Mouse (Mus musculus) neural tube, embryonic 14.5 days (tissue): ENCODE data around the gene Etv6. TPM values are rescaled to one million over a fixed set of nuclear protein-coding genes. Genes with fewer than 3 reads are reported as not detected.

Source experiments
- ATAC-seq: fragments of 200-750 bp; cut with Nextera tagmentation; 2 replicates; pipeline ENCODE4 v1.8.0; 2017; ENCODE audit warnings: low read depth, mild to moderate bottlenecking, moderate TSS enrichment, moderate library complexity
- H3K27ac ChIP-seq: fragments of 300-500 bp; sonication (generic); 2 replicates; pipeline ENCODE4 v1.5.1; 2014; ENCODE audit warnings: low read depth, mild to moderate bottlenecking, control low read depth, low read length, moderate library complexity, mixed read lengths
- H3K27me3 ChIP-seq: fragments of 300-500 bp; sonication (generic); 2 replicates; pipeline ENCODE4 v1.6.1; 2014; ENCODE audit warnings: low read length; ENCODE audit not compliant: control insufficient read depth, insufficient read depth
- H3K36me3 ChIP-seq: fragments of 300-500 bp; sonication (generic); 2 replicates; pipeline ENCODE4 v1.6.1; 2014; ENCODE audit warnings: low read length, mixed read lengths; ENCODE audit not compliant: control insufficient read depth, insufficient read depth
- H3K4me1 ChIP-seq: fragments of 300-500 bp; sonication (generic); 2 replicates; pipeline ENCODE4 v1.6.1; 2014; ENCODE audit warnings: low read length; ENCODE audit not compliant: control insufficient read depth, insufficient read depth
- H3K4me2 ChIP-seq: fragments of 300-500 bp; sonication (generic); 2 replicates; pipeline ENCODE4 v1.6.1; 2014; ENCODE audit warnings: mild to moderate bottlenecking, low read depth, low read length, control low read depth
- H3K4me3 ChIP-seq: fragments of 300-500 bp; sonication (generic); 2 replicates; pipeline ENCODE4 v1.5.1; 2014; ENCODE audit warnings: low read depth, low read length, control low read depth, mixed read lengths
- H3K9ac ChIP-seq: fragments of 300-500 bp; sonication (generic); replicated peaks from 2 replicates; pipeline ENCODE4 v1.6.1; 2014; ENCODE audit warnings: low read depth, mild to moderate bottlenecking, control low read depth, low read length, mixed read lengths
- H3K9me3 ChIP-seq: fragments of 300-500 bp; sonication (generic); 2 replicates; pipeline ENCODE4 v1.6.1; 2016; ENCODE audit warnings: low read length; ENCODE audit not compliant: control insufficient read depth
- WGBS: fragments of 180-500 bp; shearing (Covaris S2); extraction: QIAGEN DNeasy Blood & Tissue Kit; methylation state at CpG from one replicate; pipeline ENCODE4 v1.1.7; 2014; 5-methylcytosine and 5-hydroxymethylcytosine counted together
- polyA plus RNA-seq: library from polyadenylated mRNA; unstranded; fragments of >200 nt; fragmentation: Nextera tagmentation; extraction: Ambion mirVana; gene quantifications from 2 replicates; pipeline ENCODE4 v1.2.1, GENCODE M21; 2014

Gene Etv6
- polyA plus RNA-seq, 1 experiment from 2014 or later: 5.8 TPM

DNA sequence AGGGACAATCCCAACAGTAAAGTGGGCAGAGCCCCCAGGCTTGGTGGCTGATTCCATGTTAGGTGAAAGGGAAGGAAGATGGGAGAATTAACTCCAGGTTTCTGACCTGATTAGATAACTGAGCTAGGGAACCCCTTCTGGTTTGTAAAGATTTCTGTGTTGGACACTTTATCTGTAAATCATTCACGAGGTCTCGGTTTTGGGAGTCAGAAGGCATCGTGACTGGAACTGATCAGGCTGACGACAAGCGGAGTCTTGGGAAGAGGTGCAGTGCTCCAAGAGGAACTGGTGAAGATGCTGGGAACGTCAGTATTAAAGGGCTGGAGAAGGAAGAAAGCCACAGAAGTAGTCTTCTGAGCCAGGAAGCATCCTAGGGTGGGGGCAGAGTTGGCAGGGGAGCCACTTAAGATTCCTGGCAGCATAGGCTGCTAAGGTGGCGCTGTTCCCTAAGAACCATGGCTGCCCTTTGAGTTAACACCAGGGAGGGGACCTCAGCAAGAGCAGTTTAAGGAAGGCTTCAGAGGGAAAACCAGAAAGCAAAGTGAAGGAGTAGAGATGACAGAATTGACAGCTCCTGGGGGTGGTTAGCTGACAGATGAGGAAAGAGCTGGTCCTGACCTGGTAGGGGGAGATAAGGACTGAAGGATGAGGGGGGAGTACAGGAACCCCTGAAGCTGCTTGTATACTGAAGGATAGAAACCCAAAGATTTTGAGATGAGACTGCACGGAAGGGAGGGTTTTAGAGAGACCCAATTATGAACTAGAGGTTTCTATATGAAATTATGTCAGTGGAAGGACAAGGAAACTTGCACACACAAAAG is 191.1 kb downstream of the Etv6 start:
- WGBS: 89% methylated on average over 8 of the region's 8 CpGs
- Histone ChIP-seq H3K4me2 (no peak overlapping the region), H3K9ac (no peak overlapping the region), H3K27me3 (no peaks in the 10 kb centered on the region), H3K36me3 (no peaks in the 10 kb centered on the region), H3K4me1 (no peaks in the 10 kb centered on the region), H3K27ac (no peak overlapping the region), H3K4me3 (no peak overlapping the region), H3K9me3 (no peaks in the 10 kb centered on the region)
- no peak for ATAC-seq

DNA sequence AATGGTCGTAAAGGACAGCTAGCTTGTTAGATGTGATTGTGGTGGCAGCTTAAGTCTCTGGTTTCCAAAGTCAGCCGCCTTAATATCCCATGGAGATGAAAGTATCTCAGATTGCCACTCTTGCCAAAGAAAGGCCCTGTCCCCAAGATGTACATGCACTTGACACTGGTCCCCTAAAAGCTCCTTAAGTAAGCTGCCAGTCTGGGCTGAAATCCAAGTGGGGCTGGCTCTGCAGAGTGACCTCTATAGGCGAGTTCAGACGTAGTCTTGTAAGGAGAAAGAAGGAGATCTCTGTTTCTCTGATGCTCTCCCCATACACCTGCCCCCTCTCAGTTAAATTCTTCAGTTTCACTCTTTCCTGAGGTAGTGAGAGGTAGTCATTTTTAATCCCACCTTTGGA is 200.8 kb downstream of the Etv6 start:
- no peak overlapping the region for H3K4me3 ChIP-seq
- no peaks in the 10 kb centered on the region for H3K9me3 ChIP-seq
- 81% methylated on average over 4 of the region's 4 CpGs for WGBS

DNA sequence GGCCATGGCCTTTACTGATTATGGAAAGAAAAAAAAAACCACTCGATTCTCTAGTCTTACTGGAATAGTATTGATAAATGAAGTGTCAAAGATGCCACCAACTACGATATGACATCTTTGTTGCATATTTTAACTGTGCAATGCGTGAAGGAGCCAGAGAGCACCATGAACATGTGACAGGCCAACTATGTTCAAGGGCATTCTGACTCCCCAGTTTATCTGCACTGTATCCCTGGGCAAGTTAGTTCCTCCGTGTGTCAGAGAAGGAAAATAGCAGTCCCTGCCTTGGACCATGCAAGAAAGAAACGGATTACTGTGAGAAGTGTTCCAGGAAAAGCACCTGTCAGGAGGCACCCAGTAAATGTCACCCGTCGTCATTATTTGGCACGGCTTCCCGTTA is 203.0 kb downstream of the Etv6 start:
- H3K4me2 ChIP-seq: no peak overlapping the region
- no peaks in the 10 kb centered on the region for H3K9me3 ChIP-seq
- no peaks in the 10 kb centered on the region for H3K36me3 ChIP-seq
- no peak for ATAC-seq
- no peaks in the 10 kb centered on the region for H3K27me3 ChIP-seq
- WGBS: 95% methylated on average over 9 of the region's 9 CpGs
- no peak overlapping the region for H3K27ac ChIP-seq
- H3K9ac ChIP-seq: no peak overlapping the region
- no peaks in the 10 kb centered on the region for H3K4me1 ChIP-seq
- no peak overlapping the region for H3K4me3 ChIP-seq

More for the DNA sequence above, 200.8 kb downstream of the Etv6 start:
- Histone ChIP-seq H3K4me2 (no peak overlapping the region), H3K4me1 (no peaks in the 10 kb centered on the region), H3K9ac (no peak overlapping the region), H3K36me3 (no peaks in the 10 kb centered on the region), H3K27ac (no peak overlapping the region), H3K27me3 (no peaks in the 10 kb centered on the region)
- ATAC-seq: no peak

- WGBS: over 99% methylated on average over 4 of the region's 4 CpGs
- ATAC-seq: no peak
Observed at GRCm38 (mm10) chr6:134240988-134241387, 205.5 kb downstream of the Etv6 start.

GRCm38 (mm10) chr6:134243119-134243518 is 207.6 kb downstream of the Etv6 start:
- no peak for ATAC-seq
- no peaks in the 10 kb centered on the region for H3K9me3 ChIP-seq
- H3K4me3 ChIP-seq: no peak overlapping the region
- H3K36me3 ChIP-seq: no peaks in the 10 kb centered on the region
- 60% methylated on average over 3 of the region's 3 CpGs for WGBS
- H3K27me3 ChIP-seq: no peaks in the 10 kb centered on the region
- no peak overlapping the region for H3K4me2 ChIP-seq
- H3K4me1 ChIP-seq: no peaks in the 10 kb centered on the region
- H3K27ac ChIP-seq: no peak overlapping the region
- H3K9ac ChIP-seq: no peak overlapping the region

More at GRCm38 (mm10) chr6:134240988-134241387, 205.5 kb downstream of the Etv6 start:
- Histone ChIP-seq H3K36me3 (no peaks in the 10 kb centered on the region), H3K9me3 (no peaks in the 10 kb centered on the region), H3K27ac (no peak overlapping the region), H3K4me1 (no peaks in the 10 kb centered on the region), H3K4me2 (no peak overlapping the region), H3K9ac (no peak overlapping the region), H3K4me3 (no peak overlapping the region), H3K27me3 (no peaks in the 10 kb centered on the region)

DNA sequence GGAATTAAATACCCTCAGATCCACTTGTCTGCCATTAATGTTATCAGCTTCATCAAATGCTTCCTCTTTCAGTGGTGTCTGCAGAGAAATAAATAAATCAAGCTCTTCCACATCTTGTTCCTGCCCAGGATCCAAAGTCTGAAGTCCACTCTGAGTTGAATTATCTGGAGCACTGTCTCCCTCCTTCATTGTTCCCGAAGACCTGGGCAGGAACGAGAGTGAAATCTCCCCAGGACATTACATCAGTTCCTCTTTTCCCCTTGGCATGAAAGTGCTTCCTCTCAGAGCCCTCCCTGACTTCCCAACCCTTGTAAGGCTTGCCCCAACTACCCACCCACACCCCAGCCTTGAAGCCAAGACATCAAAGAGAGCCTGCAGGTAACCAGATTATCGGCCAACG is 208.0 kb downstream of the Etv6 start:
- WGBS: 82% methylated on average over 4 of the region's 4 CpGs
- no peaks in the 10 kb centered on the region for H3K4me1 ChIP-seq
- H3K4me2 ChIP-seq: no peak overlapping the region
- H3K27me3 ChIP-seq: no peaks in the 10 kb centered on the region
- H3K4me3 ChIP-seq: no peak overlapping the region
- no peak overlapping the region for H3K9ac ChIP-seq
- no peak for ATAC-seq
- H3K9me3 ChIP-seq: no peaks in the 10 kb centered on the region
- H3K27ac ChIP-seq: no peak overlapping the region
- H3K36me3 ChIP-seq: no peaks in the 10 kb centered on the region

GRCm38 (mm10) chr6:134244071-134244470 is 208.6 kb downstream of the Etv6 start:
- Histone ChIP-seq H3K36me3 (no peaks in the 10 kb centered on the region), H3K4me1 (no peaks in the 10 kb centered on the region), H3K9ac (no peak overlapping the region), H3K27me3 (no peaks in the 10 kb centered on the region), H3K9me3 (no peaks in the 10 kb centered on the region), H3K27ac (no peak overlapping the region), H3K4me2 (no peak overlapping the region), H3K4me3 (no peak overlapping the region)
- ATAC-seq: no peak
- 94% methylated on average over 4 of the region's 4 CpGs for WGBS

DNA sequence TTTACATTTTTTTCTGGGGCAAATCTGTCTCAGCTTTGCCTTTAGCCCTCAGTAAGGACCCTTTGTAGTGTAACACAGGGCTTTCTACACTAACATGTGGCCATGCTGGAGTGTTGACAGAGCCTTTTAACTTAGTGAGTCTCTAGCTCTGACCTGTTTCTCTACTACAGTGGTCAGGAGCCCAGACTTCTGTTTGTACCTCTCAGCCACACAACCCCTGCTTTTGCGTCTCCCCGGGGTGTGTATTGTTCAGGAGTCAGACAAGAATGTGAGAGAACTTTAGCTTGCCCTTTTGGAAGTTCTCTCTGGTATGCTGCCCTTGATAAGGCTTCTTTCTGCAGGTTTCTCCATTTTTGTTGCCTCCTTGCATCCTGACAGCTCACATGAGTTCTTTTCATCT is 210.6 kb downstream of the Etv6 start:
- no peaks in the 10 kb centered on the region for H3K27me3 ChIP-seq
- no peak overlapping the region for H3K27ac ChIP-seq
- H3K4me1 ChIP-seq: no peaks in the 10 kb centered on the region
- no peak overlapping the region for H3K4me3 ChIP-seq
- 87% methylated on average over 2 of the region's 2 CpGs for WGBS
- ATAC-seq: no peak
- H3K36me3 ChIP-seq: no peaks in the 10 kb centered on the region
- no peak overlapping the region for H3K4me2 ChIP-seq
- no peaks in the 10 kb centered on the region for H3K9me3 ChIP-seq
- H3K9ac ChIP-seq: no peak overlapping the region

- Histone ChIP-seq H3K4me1 (no peaks in the 10 kb centered on the region), H3K27me3 (no peaks in the 10 kb centered on the region), H3K4me2 (no peak overlapping the region), H3K4me3 (no peak overlapping the region), H3K36me3 (no peaks in the 10 kb centered on the region), H3K9ac (no peak overlapping the region), H3K9me3 (no peaks in the 10 kb centered on the region), H3K27ac (no peak overlapping the region)
- 95% methylated on average over 9 of the region's 9 CpGs for WGBS
- no peak for ATAC-seq
Observed at GRCm38 (mm10) chr6:134247324-134247723, 211.8 kb downstream of the Etv6 start.
